Mouse (Mus musculus): ENCODE measurements around the gene Barhl2.

The Barhl2 gene

GRCm38 (mm10) chr5:106457986-106458476, at the start of gene Barhl2:
TSS of gene Barhl2 (minus strand) at chr5:106458166.
- no peak for DNase-seq (ENCODE audit: low spot score)

- DNase-seq (ENCODE audit: low spot score) = no peak
These were observed 48.1 kb upstream of the Barhl2 start for GRCm38 (mm10) chr5:106506061-106506460.

GRCm38 (mm10) chr5:106502684-106503545, 44.9 kb upstream of the Barhl2 start:
- DNase-seq (ENCODE audit: low spot score) = no peak

- no peak for DNase-seq (ENCODE audit: low spot score)
These were observed 44.3 kb upstream of the Barhl2 start for GRCm38 (mm10) chr5:106502271-106502670.

- DNase-seq (ENCODE audit: low spot score) = no peak
These were observed 33.8 kb upstream of the Barhl2 start for GRCm38 (mm10) chr5:106491771-106492170.

- DNase-seq (ENCODE audit: low spot score) = no peak
These were observed 14.1 kb upstream of the Barhl2 start for GRCm38 (mm10) chr5:106472105-106472500.

GRCm38 (mm10) chr5:106471235-106472104, 13.5 kb upstream of the Barhl2 start:
- no peak for DNase-seq (ENCODE audit: low spot score)

GRCm38 (mm10) chr5:106465129-106465790, 7.3 kb upstream of the Barhl2 start:
- DNase-seq (ENCODE audit: low spot score) = no peak

- DNase-seq (ENCODE audit: low spot score) = no peak
These were observed 6.6 kb upstream of the Barhl2 start for GRCm38 (mm10) chr5:106464336-106465128.

- no peak for DNase-seq (ENCODE audit: low spot score)
These were observed 5.8 kb upstream of the Barhl2 start for GRCm38 (mm10) chr5:106463661-106464191.

GRCm38 (mm10) chr5:106461913-106462312, 3.9 kb upstream of the Barhl2 start:
- DNase-seq (ENCODE audit: low spot score) = no peak

- no peak for DNase-seq (ENCODE audit: low spot score)
These were observed 3.5 kb upstream of the Barhl2 start for GRCm38 (mm10) chr5:106461431-106461830.

GRCm38 (mm10) chr5:106460535-106460934, 2.6 kb upstream of the Barhl2 start:
- DNase-seq (ENCODE audit: low spot score) = no peak

- no peak for DNase-seq (ENCODE audit: low spot score)
These were observed 2.1 kb upstream of the Barhl2 start for GRCm38 (mm10) chr5:106460001-106460511.

GRCm38 (mm10) chr5:106459120-106459641, 1.2 kb upstream of the Barhl2 start:
- DNase-seq (ENCODE audit: low spot score) = no peak

GRCm38 (mm10) chr5:106458477-106459119, 632 bp upstream of the Barhl2 start:
- no peak for DNase-seq (ENCODE audit: low spot score)

GRCm38 (mm10) chr5:106457111-106457925, 648 bp downstream of the Barhl2 start:
- no peak for DNase-seq (ENCODE audit: low spot score)

GRCm38 (mm10) chr5:106455984-106456383, 2.0 kb downstream of the Barhl2 start:
- DNase-seq (ENCODE audit: low spot score) = no peak

All from ovary, postnatal 36 days (tissue).